Mouse (Mus musculus) kidney, adult 11 months (tissue): Measurements from ENCODE around the gene Mageh1.
A peak's percentile ranks its signal among the peaks of the same experiment; 100 is the strongest.
"Not testable (repeated sequence)": the region's sequence is repeated elsewhere in the genome, so short reads cannot be mapped to it uniquely, and the experiment has no call there.

Experiments used
- DNase-seq: peaks from one replicate; pipeline ENCODE4 v3.0.0; 2022

Mageh1 gene

DNA sequence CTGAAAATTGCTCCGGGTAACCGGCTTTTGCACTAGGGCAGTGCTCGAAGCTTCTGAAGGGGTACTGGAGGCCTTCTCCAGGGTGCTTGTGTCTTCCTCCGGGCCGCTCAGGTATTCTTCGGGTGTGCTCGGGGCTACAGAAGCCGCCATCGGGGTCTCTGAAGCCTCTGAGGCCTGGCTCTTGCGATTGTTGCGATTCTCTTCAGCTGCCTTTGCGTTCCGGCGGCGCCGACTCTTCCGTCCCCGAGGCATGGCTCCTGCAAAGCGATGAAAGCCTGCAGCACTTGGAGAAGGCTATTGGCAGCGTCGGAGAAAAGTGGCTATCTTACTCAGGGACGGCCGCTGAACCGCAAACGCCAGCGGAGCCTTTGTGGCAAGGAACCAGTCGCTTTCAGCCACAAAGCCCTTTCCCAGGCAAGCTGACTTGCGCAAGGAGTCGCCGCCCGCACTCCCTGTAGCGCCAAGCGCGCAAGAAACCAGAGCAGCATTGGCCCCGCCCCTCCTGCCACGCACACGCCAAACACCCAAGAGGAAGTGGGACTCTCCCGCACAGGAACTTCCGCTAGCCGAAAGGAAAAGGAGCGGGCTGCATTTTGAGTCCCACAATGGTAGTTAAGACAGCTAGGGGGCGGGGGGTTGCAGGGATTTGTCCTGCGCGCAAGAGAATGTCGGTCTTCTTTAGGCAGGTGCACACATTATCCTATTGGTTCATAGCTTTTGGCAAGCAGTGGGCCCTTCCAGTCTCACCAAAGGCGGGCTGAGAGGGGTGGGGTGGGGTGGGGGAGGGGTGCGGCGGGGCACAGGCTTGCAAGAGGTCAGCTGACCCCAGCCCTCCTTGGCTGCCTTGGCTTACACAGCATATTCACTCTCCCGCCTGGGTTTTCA lies at the start of gene Mageh1:
TSS of gene Mageh1 (minus strand) at position 489 of the 885 bp plus-strand sequence.
- peak; percentile 78 for DNase-seq

DNA sequence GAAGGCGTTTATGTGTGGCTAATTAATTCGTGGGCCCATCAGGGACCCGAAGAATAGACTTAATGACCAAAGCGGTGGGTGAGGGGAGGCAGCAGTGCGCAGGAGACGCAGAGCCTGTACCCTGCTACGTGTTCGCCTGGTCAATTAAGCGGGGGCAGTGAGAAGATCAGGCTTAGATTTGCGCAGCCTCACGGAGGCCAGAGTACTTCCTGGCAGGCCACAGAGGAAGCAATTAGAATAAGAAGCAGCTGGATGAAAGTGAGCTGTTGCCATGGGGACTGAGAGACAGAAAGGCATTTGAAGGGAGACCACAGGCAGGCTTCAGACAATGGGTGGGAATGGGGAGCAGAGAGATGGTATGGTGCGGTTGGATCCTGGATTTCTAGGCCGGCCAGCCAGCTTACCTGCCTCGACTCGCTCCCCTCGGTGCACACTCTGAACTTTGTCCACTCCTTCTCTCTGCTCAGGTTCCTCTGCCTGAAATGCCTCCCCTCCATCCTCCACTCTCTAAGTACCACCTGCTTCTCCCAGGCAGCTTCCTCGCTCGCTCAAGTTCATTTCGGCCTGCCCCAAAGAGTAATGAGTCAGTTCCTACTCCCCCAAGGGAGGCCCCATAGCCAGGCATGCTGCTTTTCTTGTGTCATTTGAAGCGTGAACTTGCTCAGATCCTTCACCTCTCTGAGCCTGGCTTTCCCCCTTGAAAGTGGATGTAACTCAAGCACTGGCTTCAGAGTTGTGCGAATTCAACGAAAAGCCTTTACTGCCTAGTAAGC lies 783 bp upstream of the Mageh1 start:
- not testable (repeated sequence) for DNase-seq

DNA sequence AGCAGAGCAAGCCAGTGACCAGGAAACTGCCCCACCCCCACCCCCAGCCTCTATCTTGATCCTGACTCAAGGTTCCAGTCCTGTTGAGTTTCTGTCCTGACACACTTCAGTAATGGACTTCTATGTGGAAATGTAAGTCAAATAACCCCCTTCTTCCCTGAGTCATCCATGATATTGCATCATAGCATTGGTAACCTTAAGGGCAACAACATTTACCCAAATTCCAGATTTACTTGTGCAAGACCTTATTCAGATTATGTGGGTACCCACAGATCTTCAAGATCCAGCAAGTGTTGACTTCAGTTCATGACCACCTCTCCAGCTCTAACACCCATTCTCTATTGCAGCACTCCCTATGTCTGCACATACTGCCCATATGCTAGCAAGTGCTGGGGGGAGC lies 5.8 kb downstream of the Mageh1 start:
- DNase-seq, result not testable (repeated sequence)

DNA sequence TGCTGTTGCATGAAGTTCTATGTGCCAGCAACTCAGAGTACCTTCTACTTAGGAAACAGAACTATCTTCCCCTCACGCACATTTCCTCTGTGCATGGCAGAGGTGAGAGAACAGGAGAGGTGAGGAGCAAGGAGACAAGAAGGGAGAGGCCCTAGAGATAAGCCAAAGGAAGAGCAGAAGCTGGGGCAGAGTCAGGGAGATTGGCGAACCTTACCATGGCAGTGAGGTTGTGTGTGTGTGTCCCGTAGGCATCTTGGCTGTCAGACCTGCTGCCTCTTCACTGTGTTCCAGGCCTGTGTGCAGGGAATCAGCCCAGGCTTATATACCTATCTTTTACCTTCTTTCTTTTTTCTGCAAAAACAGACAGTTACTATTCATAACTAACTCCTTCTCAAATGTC lies 11.7 kb downstream of the Mageh1 start:
- DNase-seq, result not testable (repeated sequence)

DNA sequence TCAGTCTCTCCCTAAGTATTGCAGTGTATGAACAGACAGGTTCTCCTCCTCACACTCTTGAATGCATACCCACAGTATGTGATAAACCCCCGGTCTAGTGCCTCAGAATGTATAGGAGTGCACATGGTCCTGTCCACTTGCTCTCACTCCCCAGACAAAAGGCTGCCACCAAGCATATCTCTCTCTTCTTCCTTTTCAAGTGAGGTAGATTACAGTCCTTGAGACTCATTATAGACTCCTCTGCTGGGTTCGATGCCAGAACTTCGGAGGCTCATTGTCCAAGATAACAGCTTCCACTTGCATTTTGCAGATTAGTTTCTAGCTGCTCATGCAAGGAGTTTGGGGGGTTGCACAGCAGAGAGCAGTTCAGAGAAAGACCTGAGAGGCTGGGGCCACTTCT lies 12.1 kb downstream of the Mageh1 start:
- DNase-seq, result not testable (repeated sequence)

DNA sequence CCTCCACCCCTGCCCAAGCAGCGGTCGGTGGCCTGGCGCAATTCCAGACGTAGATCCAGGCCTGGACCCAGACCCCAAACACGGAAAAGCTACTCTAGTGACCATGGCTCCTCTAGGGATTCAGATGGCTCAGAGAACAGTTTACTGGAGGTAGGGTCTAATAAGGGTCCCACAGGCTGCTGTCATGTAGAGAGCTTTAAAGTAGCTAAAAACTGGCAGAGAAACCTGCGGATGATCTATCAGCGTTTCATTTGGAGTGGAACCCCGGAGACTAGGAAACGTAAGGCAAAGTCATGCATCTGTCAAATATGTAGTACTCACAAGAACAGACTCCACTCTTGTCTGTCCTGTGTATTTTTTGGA lies 29.7 kb downstream of the Mageh1 start:
- DNase-seq, result no peak

DNA sequence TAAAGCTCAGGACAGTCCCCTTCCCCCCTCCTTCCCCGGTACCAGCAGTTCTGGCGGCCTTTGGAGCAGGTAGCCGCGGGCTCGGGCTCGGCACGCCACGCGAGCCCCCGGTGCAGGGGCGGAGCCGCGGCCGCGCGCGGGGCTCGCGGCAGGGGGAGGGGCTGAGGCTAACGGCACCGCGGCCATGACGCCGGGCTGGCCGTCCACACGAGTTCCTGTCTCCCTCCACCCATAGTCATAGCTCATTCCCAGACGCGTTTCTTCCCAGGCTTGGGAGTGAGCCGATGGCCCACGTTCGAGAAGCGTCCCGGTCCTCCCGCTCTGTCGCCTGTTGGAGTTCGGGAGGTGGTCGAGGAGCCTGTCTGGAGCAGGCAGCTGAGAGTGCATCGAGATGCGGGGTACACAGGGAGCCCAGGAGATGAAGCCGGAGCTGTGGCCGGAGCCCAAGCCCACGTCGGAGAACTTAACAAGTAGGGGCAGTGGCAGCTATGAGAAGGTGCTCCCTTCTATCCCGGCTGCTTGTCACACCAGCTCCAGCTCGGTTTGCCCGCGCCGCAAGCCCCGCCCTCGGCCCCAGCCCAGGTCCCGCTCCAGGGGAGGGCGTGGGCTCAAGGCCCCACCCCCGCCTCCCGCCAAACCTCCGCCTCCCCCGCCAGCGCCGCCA lies 30.2 kb downstream of the Mageh1 start:
- DNase-seq, result peak; percentile 11

DNA sequence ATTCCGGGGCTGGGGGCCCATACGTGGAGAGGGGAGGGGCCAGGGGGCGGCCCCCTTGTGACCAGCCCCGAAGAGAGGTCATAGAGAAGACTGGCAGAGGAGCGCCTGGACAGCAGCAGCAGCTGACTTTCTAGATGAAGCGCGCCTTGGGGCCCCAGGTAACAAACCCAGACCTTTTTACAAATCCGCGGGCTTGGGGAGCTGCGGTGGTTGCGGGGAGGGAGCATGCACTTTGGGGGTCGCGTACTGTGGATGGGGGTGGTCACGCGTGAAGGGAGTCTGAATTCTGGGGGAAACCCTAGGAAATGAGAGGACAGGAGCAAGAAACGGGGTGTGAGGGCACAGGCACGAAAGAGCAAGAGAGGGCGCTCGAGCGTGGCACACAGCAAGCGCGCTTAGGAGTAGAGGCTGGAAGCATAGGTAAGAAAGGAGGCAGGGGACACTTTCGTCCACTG lies 31.0 kb downstream of the Mageh1 start, which contains the start of gene Usp51:
TSS of gene Usp51 (plus strand) at position 83 of the 455 bp plus-strand sequence.
- peak; percentile 12 for DNase-seq

DNA sequence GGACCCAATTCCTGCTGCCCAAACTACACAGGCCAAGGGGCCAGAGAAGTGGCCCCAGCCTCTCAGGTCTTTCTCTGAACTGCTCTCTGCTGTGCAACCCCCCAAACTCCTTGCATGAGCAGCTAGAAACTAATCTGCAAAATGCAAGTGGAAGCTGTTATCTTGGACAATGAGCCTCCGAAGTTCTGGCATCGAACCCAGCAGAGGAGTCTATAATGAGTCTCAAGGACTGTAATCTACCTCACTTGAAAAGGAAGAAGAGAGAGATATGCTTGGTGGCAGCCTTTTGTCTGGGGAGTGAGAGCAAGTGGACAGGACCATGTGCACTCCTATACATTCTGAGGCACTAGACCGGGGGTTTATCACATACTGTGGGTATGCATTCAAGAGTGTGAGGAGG lies 41.3 kb downstream of the Mageh1 start:
- not testable (repeated sequence) for DNase-seq

DNA sequence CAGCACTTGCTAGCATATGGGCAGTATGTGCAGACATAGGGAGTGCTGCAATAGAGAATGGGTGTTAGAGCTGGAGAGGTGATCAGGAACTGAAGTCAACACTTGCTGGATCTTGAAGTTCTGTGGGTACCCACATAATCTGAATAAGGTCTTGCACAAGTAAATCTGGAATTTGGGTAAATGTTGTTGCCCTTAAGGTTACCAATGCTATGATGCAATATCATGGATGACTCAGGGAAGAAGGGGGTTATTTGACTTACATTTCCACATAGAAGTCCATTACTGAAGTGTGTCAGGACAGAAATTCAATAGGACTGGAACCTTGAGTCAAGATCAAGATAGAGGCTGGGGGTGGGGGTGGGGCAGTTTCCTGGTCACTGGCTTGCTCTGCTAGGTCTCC lies 47.5 kb downstream of the Mageh1 start:
- not testable (repeated sequence) for DNase-seq
